Comparison of ENCODE assay signal across 8 mouse cellular contexts in the genomic region with DNA sequence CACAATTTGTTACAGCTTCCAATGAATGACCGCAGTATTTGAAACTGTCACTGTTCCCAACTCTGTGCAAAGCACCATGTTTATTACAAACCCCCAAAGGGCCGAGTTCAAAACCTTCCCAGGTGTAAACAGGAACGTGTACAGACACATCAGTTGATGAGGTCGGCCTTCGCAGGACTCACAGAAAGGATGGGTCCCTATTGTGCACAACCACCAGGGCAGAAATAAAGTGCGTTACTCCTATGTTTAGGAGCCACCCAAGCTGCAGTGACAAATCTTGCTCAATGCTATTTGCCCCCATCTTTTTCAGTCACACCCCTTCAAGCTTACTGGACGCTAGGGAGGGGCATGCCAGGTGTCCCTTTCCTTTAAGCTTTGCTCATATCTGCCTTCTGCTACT. TPM values are rescaled to one million over a fixed set of nuclear protein-coding genes. Genes with fewer than 3 reads are reported as not detected.
DNase-seq lines count a peak whose midpoint lies in the region; ATAC-seq and TF ChIP-seq lines count a peak whose summit lies in the region.

No protein-coding gene starts in this region.

- peak overlapping the region; percentile 98 for H3K4me3 ChIP-seq in left cerebral cortex, adult 2 months
- H3K4me3 ChIP-seq in embryonic facial prominence, embryonic 10.5 days, result peak overlapping the region; percentile 87
- H3K4me3 ChIP-seq in limb, embryonic 10.5 days, result peak overlapping the region; percentile 94
- H3K4me3 ChIP-seq in neural tube, embryonic 15.5 days (replicated peaks), result peak overlapping the region; percentile 78

- no peaks in the 10 kb centered on the region for H3K36me3 ChIP-seq in embryonic facial prominence, embryonic 10.5 days (replicated peaks)
- no peaks in the 10 kb centered on the region for H3K36me3 ChIP-seq in limb, embryonic 10.5 days
- H3K36me3 ChIP-seq in neural tube, embryonic 15.5 days, result no peaks in the 10 kb centered on the region

- no peak for TF ChIP-seq CTCF in left cerebral cortex, adult 2 months (IDR thresholded peaks at IDR 0.05)

- H3K27me3 ChIP-seq in embryonic facial prominence, embryonic 10.5 days (replicated peaks; ENCODE audit: low read depth, poor library complexity, severe bottlenecking), result no peaks in the 10 kb centered on the region
- H3K27me3 ChIP-seq in limb, embryonic 10.5 days (ENCODE audit: low read depth, poor library complexity, severe bottlenecking), result no peaks in the 10 kb centered on the region
- H3K27me3 ChIP-seq in neural tube, embryonic 15.5 days (replicated peaks), result no peaks in the 10 kb centered on the region

- intact Hi-C loops in left cerebral cortex, adult 2 months (cut with DNase I), result loop anchor here (2.0 kb wide), 1 partner anchor 35 kb away; the partner anchor contains the start of gene Pbx3
- intact Hi-C loops in left cerebral cortex, postnatal 36 days (cut with DNase I), result no loop called here

- H3K4me2 ChIP-seq in neural tube, embryonic 15.5 days, result peak overlapping the region; percentile 77

- H3K27ac ChIP-seq in left cerebral cortex, adult 2 months, result no peak overlapping the region
- H3K27ac ChIP-seq in embryonic facial prominence, embryonic 10.5 days (replicated peaks), result no peak overlapping the region
- H3K27ac ChIP-seq in limb, embryonic 10.5 days, result no peak overlapping the region
- H3K27ac ChIP-seq in neural tube, embryonic 15.5 days (replicated peaks), result no peak overlapping the region

- 42% methylated on average over 7 of the region's 7 CpGs for WGBS in embryonic facial prominence, embryonic 10.5 days
- WGBS in limb, embryonic 10.5 days, result 48% methylated on average over 7 of the region's 7 CpGs
- WGBS in neural tube, embryonic 15.5 days, result 26% methylated on average over 7 of the region's 7 CpGs

- no peak for DNase-seq in left cerebral cortex, adult 2 months (ENCODE audit: extremely low spot score in 1 of 2, low spot score in 2 of 2)
- no peak for DNase-seq in left cerebral cortex, postnatal 36 days (ENCODE audit: low spot score in 2 of 2)
- DNase-seq in embryonic facial prominence, embryonic 10.5 days (ENCODE audit: low spot score), result no peak
- no peak for DNase-seq in limb, embryonic 10.5 days (ENCODE audit: low spot score)
- no peak for DNase-seq in layer of hippocampus, postnatal 25 days (ENCODE audit: extremely low spot score in 1 of 2, low spot score in 1 of 2)
- DNase-seq in thymus, postnatal 14 days, result no peak

- peaks cover 12% of the 10 kb centered on the region for H3K4me1 ChIP-seq in embryonic facial prominence, embryonic 10.5 days
- H3K4me1 ChIP-seq in limb, embryonic 10.5 days, result peaks cover 19% of the 10 kb centered on the region
- peaks cover 17% of the 10 kb centered on the region for H3K4me1 ChIP-seq in neural tube, embryonic 15.5 days

- no peaks in the 10 kb centered on the region for H3K9me3 ChIP-seq in embryonic facial prominence, embryonic 10.5 days
- H3K9me3 ChIP-seq in limb, embryonic 10.5 days (replicated peaks), result no peaks in the 10 kb centered on the region
- H3K9me3 ChIP-seq in neural tube, embryonic 15.5 days (replicated peaks), result no peaks in the 10 kb centered on the region

- peak overlapping the region; percentile 86; the same call in 1 of the 2 replicates for H3K9ac ChIP-seq in neural tube, embryonic 15.5 days (replicated peaks)

- no peak for ATAC-seq in neural tube, embryonic 15.5 days (ENCODE audit: low FRiP score)
- no peak for ATAC-seq in inflammation-experienced regulatory T-cells, adult 6 months

RNA-seq across cellular contexts. Expression of gene Mapkap1, which starts 1.0 kb away (rescaled TPM):
- 10 to 100 TPM; 61.2 to 64.2 TPM for total RNA-seq in left cerebral cortex, adult 2 months (2021)
- 10 to 100 TPM; 65.2 to 67.8 TPM for total RNA-seq in left cerebral cortex, postnatal 36 days (2021)
- 88.1 and 90.9 TPM in 2 replicates for polyA plus RNA-seq in embryonic facial prominence, embryonic 10.5 days (2016; fragmentation: Nextera tagmentation; extraction: Ambion mirVana)
- polyA plus RNA-seq in limb, embryonic 10.5 days (2016; fragmentation: Nextera tagmentation; extraction: Ambion mirVana), result 80.5 and 96.4 TPM in 2 replicates
- polyA plus RNA-seq in neural tube, embryonic 15.5 days (2015; fragmentation: Nextera tagmentation; extraction: Ambion mirVana), result 87.4 and 94.3 TPM in 2 replicates
- 10 to 100 TPM; 66.5 to 71.5 TPM for total RNA-seq in layer of hippocampus, postnatal 25 days (2021)
- 10 to 100 TPM; 16.3 to 23.3 (median 18.3) TPM for polyA plus RNA-seq in inflammation-experienced regulatory T-cells, adult 6 months (2017; shearing (Covaris generic))

RNA-seq across cellular contexts. Expression of gene Pbx3, which starts 34.7 kb away (rescaled TPM):
- total RNA-seq in left cerebral cortex, adult 2 months (2021), result 10 to 100 TPM; 10.8 to 15.8 TPM
- 10 to 100 TPM; 10.5 to 19.7 TPM for total RNA-seq in left cerebral cortex, postnatal 36 days (2021)
- 36.7 and 38.9 TPM in 2 replicates for polyA plus RNA-seq in embryonic facial prominence, embryonic 10.5 days (2016; fragmentation: Nextera tagmentation; extraction: Ambion mirVana)
- 30.0 and 31.9 TPM in 2 replicates for polyA plus RNA-seq in limb, embryonic 10.5 days (2016; fragmentation: Nextera tagmentation; extraction: Ambion mirVana)
- polyA plus RNA-seq in neural tube, embryonic 15.5 days (2015; fragmentation: Nextera tagmentation; extraction: Ambion mirVana), result 88.1 and 118 TPM in 2 replicates
- total RNA-seq in layer of hippocampus, postnatal 25 days (2021), result 1 to 10 TPM; 7.0 to 8.2 TPM
- 1 to 10 TPM; 1.2 to 3.4 (median 1.6) TPM for polyA plus RNA-seq in inflammation-experienced regulatory T-cells, adult 6 months (2017; shearing (Covaris generic))
